Mouse (Mus musculus) forebrain, embryonic 12.5 days (tissue): ENCODE measurements at regions not wholly inside any gene's neighbourhood (a gene's known extent, or its start where the extent isn't known, plus 50 kb on each side); places are given as distances from the start of the nearest gene placed in this dataset.

Experiments used
- ATAC-seq: fragments of 200-750 bp; cut with Nextera tagmentation; 2 replicates; pipeline ENCODE4 v1.8.0; 2017; ENCODE audit warnings: moderate TSS enrichment; ENCODE audit not compliant: low FRiP score
- H3K27ac ChIP-seq: fragments of 300-500 bp; sonication (generic); 2 replicates; pipeline ENCODE4 v1.5.1; 2016; ENCODE audit warnings: mild to moderate bottlenecking
- H3K27me3 ChIP-seq: fragments of 300-500 bp; sonication (generic); 2 replicates; pipeline ENCODE4 v1.6.1; 2016; ENCODE audit warnings: mild to moderate bottlenecking
- H3K36me3 ChIP-seq: fragments of 300-500 bp; sonication (generic); replicated peaks from 2 replicates; pipeline ENCODE4 v1.6.1; 2016; ENCODE audit warnings: mild to moderate bottlenecking
- H3K4me1 ChIP-seq: fragments of 300-500 bp; sonication (generic); 2 replicates; pipeline ENCODE4 v1.6.1; 2016
- H3K4me2 ChIP-seq: fragments of 300-500 bp; sonication (generic); 2 replicates; pipeline ENCODE4 v1.6.1; 2016; ENCODE audit warnings: mild to moderate bottlenecking, moderate library complexity
- H3K4me3 ChIP-seq: fragments of 300-500 bp; sonication (generic); replicated peaks from 2 replicates; pipeline ENCODE4 v1.5.1; 2016; ENCODE audit warnings: mild to moderate bottlenecking
- H3K9ac ChIP-seq: fragments of 300-500 bp; sonication (generic); 2 replicates; pipeline ENCODE4 v1.6.1; 2016; ENCODE audit warnings: mild to moderate bottlenecking
- H3K9me3 ChIP-seq: fragments of 300-500 bp; sonication (generic); 2 replicates; pipeline ENCODE4 v1.6.1; 2016
- WGBS: fragments of 180-500 bp; shearing (Covaris S2); methylation state at CpG from one replicate; pipeline ENCODE4 v1.1.7; 2016; 5-methylcytosine and 5-hydroxymethylcytosine counted together

- H3K9me3 ChIP-seq: no peaks in the 10 kb centered on the region
- ATAC-seq: no peak
- H3K4me3 ChIP-seq: no peak overlapping the region
- H3K4me2 ChIP-seq: no peak overlapping the region
- H3K27me3 ChIP-seq: no peaks in the 10 kb centered on the region
- H3K9ac ChIP-seq: no peak overlapping the region
- no peaks in the 10 kb centered on the region for H3K36me3 ChIP-seq
- 88% methylated on average over 1 of the region's 1 CpGs for WGBS
- H3K4me1 ChIP-seq: no peaks in the 10 kb centered on the region
- H3K27ac ChIP-seq: no peak overlapping the region
Measured at GRCm38 (mm10) chr1:6059090-6059489, 1251.4 kb downstream of the Gm37988 start.

- H3K4me2 ChIP-seq: no peak overlapping the region
- no peaks in the 10 kb centered on the region for H3K36me3 ChIP-seq
- H3K4me3 ChIP-seq: no peak overlapping the region
- 63% methylated on average over 4 of the region's 4 CpGs for WGBS
- no peaks in the 10 kb centered on the region for H3K4me1 ChIP-seq
- H3K27me3 ChIP-seq: no peaks in the 10 kb centered on the region
- ATAC-seq: no peak
- no peaks in the 10 kb centered on the region for H3K9me3 ChIP-seq
- no peak overlapping the region for H3K9ac ChIP-seq
- no peak overlapping the region for H3K27ac ChIP-seq
Measured at GRCm38 (mm10) chr1:6076543-6076942, 1268.9 kb downstream of the Gm37988 start.

DNA sequence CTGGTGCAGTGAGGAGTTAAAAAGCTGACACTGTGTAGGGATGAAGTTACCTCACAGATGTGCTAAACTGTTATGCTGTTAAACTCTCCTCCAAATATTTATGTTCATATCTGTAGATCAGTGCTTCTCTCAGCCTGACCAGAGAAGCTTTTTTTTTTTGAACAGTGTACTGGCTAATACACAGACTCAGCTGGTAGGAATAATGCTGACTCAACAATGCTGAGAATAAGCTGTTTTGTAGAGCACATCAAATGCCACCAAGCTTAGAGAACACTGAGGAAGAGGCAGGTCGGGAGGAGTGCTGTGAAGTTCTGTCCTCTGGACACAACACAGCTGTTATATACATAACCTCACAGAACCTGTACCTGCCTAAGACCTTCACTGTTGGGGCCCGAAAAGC lies 1274.2 kb downstream of the Gm37988 start:
- no peaks in the 10 kb centered on the region for H3K9me3 ChIP-seq
- no peak overlapping the region for H3K9ac ChIP-seq
- H3K27me3 ChIP-seq: no peaks in the 10 kb centered on the region
- no peak for ATAC-seq
- H3K27ac ChIP-seq: no peak overlapping the region
- no peaks in the 10 kb centered on the region for H3K4me1 ChIP-seq
- 75% methylated on average over 2 of the region's 2 CpGs for WGBS
- H3K4me3 ChIP-seq: no peak overlapping the region
- H3K4me2 ChIP-seq: no peak overlapping the region
- H3K36me3 ChIP-seq: no peaks in the 10 kb centered on the region

DNA sequence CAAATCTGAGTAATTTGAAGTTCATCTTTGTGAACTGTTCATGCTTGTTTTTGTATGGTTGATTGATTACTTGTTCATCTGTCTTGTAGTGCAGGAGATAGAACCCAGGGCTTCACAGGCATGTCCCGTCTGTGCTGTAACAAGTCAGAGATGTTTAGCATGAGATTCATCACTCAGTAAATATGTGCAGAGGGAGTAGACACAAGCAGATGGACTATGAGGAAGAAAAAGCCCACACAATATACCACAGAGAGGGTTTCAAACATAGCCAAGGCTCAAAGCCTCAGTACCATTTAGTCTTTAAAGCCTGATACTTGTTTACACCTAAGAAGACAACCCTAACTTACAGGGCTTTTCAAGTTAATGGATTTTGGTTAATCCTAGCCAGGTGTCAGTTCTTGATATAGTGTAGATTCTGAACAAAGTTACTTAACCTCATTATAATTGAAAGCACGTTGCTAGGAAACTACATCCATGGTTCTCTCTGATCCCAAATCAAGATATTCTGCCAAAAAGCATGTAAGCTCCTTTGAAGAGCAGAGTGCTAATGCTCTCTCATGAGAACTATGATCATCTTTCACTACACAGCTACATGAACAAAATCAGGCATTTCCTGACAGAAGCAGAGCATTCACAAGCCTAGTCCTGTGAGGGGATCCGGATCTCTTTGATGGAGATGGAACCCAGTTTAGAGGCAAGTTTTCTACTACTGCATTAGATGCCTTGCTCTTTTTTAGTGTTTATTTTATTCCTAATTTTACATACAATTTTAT lies 1286.7 kb downstream of the Gm37988 start:
- ATAC-seq: no peak
- Histone ChIP-seq H3K9me3 (no peaks in the 10 kb centered on the region), H3K36me3 (no peaks in the 10 kb centered on the region), H3K4me3 (no peak overlapping the region), H3K27me3 (no peaks in the 10 kb centered on the region), H3K4me2 (no peak overlapping the region), H3K4me1 (no peaks in the 10 kb centered on the region), H3K9ac (no peak overlapping the region), H3K27ac (no peak overlapping the region)
- WGBS: 82% methylated on average over 3 of the region's 3 CpGs

DNA sequence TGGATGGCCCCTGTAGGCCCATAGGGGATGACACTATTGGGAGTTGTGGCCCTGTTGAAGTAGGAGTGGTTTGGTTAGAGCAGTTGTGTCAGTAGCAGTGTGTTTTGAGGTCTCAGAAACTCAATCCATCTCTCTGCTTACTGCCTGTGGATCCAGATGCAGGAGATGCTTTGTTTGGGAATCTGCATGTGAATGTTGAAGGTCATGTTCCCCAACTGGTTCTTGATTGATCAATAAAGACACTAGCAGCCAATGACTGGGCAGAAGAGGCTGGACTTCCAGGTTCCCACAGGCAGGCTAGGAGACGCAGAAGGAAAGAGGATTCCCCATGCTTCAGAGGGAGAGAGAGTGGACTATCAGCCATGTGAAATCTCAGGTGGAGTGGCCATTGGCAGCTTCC lies 1309.9 kb downstream of the Gm37988 start:
- ATAC-seq: no peak
- Histone ChIP-seq H3K27ac (no peak overlapping the region), H3K36me3 (no peaks in the 10 kb centered on the region), H3K9ac (no peak overlapping the region), H3K27me3 (no peaks in the 10 kb centered on the region), H3K4me3 (no peak overlapping the region), H3K4me1 (no peaks in the 10 kb centered on the region), H3K9me3 (no peaks in the 10 kb centered on the region), H3K4me2 (no peak overlapping the region)
- 61% methylated on average over 1 of the region's 1 CpGs for WGBS

- no peaks in the 10 kb centered on the region for H3K27me3 ChIP-seq
- ATAC-seq: peak; percentile 64; the same call in 1 of the 2 replicates
- no peak overlapping the region for H3K4me2 ChIP-seq
- no peaks in the 10 kb centered on the region for H3K36me3 ChIP-seq
- WGBS: 19% methylated on average over 3 of the region's 3 CpGs
- no peak overlapping the region for H3K4me3 ChIP-seq
- H3K27ac ChIP-seq: no peak overlapping the region
- no peak overlapping the region for H3K9ac ChIP-seq
- H3K4me1 ChIP-seq: no peaks in the 10 kb centered on the region
- no peaks in the 10 kb centered on the region for H3K9me3 ChIP-seq
Measured at GRCm38 (mm10) chr1:6135066-6135465, 1327.4 kb downstream of the Gm37988 start.

DNA sequence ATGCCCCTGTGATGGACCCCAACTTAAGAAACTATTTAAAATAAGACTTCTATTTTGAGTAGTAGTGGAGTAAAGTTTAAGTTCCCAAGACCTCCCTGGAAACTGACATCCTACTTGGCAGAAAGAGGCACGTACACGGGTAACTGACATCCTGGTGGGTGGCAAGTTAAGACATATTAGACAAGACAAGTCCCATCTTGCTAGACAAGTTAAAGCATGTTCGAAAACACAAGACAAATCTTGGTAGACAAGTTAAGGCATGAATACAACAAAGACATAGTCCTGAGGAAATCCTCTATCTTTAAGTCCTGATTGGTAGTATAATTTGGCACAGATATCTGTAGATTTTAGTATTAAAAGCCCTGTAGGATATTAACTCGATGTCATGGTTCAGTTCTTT lies 1332.6 kb downstream of the Gm37988 start:
- H3K4me2 ChIP-seq: no peak overlapping the region
- H3K27me3 ChIP-seq: no peaks in the 10 kb centered on the region
- WGBS: 87% methylated on average over 4 of the region's 4 CpGs
- ATAC-seq: no peak
- no peaks in the 10 kb centered on the region for H3K36me3 ChIP-seq
- H3K27ac ChIP-seq: no peak overlapping the region
- no peaks in the 10 kb centered on the region for H3K9me3 ChIP-seq
- H3K9ac ChIP-seq: no peak overlapping the region
- no peak overlapping the region for H3K4me3 ChIP-seq
- no peaks in the 10 kb centered on the region for H3K4me1 ChIP-seq

DNA sequence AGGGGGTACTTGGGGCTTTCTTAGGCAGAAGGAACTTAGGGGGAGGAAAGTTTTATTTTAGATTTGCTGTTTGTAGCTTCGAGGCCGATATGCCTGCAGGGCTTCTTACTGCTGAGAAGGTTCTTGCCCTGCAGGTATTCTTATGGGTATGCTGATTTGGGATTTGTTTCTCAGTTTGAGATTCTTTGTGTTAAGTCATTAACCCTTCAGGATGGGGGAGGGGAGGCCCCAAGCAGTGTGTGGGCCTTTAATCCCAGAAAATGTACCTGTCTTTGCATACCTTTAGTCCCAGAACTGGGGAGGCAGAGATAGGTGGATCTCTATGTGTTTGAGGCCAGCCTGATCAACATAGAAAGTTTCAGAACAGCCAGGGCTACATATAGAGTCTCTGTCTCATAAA lies 1335.1 kb downstream of the Gm37988 start:
- no peak for ATAC-seq
- no peaks in the 10 kb centered on the region for H3K27me3 ChIP-seq
- 56% methylated on average over 2 of the region's 2 CpGs for WGBS

DNA sequence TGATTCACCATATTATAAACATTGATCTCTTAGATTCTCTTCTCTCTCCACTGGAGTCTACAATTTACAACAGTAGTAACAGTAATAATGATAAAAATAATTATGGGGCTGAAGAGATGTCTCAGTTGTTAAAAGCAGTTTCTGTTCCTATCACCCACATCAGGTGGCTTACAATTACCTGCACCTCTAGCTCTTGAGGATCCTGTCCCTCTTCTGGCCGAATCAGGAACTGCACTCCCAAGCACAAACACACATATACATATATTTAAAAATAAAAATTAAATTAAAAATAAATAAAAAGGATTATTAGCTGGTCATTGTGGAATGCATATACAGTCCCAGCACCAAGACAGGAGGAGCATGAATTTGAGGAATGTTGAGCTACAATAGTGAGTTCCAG lies 1336.2 kb downstream of the Gm37988 start:
- H3K4me1 ChIP-seq: no peaks in the 10 kb centered on the region
- ATAC-seq: no peak
- WGBS: 68% methylated on average over 1 of the region's 1 CpGs
- no peak overlapping the region for H3K4me3 ChIP-seq
- H3K9ac ChIP-seq: no peak overlapping the region
- no peaks in the 10 kb centered on the region for H3K36me3 ChIP-seq
- no peak overlapping the region for H3K27ac ChIP-seq
- H3K27me3 ChIP-seq: no peaks in the 10 kb centered on the region
- no peak overlapping the region for H3K4me2 ChIP-seq
- H3K9me3 ChIP-seq: no peaks in the 10 kb centered on the region

More for the DNA sequence above, 1335.1 kb downstream of the Gm37988 start:
- Histone ChIP-seq H3K27ac (no peak overlapping the region), H3K4me3 (no peak overlapping the region), H3K4me1 (no peaks in the 10 kb centered on the region), H3K9me3 (no peaks in the 10 kb centered on the region), H3K9ac (no peak overlapping the region), H3K36me3 (no peaks in the 10 kb centered on the region), H3K4me2 (no peak overlapping the region)

DNA sequence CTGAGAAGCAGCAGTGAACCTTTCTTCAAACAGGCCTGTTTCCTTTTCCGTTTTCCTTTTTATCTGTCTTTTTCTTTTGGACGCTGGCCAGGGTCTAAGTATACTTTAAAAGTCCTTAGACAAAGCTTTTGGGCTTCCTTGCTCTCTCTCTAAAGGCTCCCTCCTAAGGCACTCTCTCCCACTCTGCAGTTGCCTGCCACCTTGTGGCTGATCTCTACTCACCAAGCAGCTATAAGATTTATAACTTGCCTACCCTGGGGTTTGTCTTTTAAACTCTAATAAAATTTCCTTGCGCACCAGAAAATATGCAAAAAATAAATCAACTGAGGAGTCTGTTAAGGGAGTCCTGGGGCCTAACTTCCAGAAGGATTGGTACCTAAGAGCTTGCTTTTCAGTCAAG lies 1344.7 kb downstream of the Gm37988 start:
- no peaks in the 10 kb centered on the region for H3K27me3 ChIP-seq
- no peak overlapping the region for H3K4me2 ChIP-seq
- H3K4me3 ChIP-seq: no peak overlapping the region
- H3K36me3 ChIP-seq: no peaks in the 10 kb centered on the region
- ATAC-seq: no peak
- H3K4me1 ChIP-seq: no peaks in the 10 kb centered on the region
- WGBS: 43% methylated on average over 3 of the region's 3 CpGs
- no peak overlapping the region for H3K27ac ChIP-seq
- H3K9me3 ChIP-seq: no peaks in the 10 kb centered on the region
- H3K9ac ChIP-seq: no peak overlapping the region
